Mouse (Mus musculus) forebrain, postnatal 0 days (tissue): ENCODE measurements around the gene Slc25a13. TPM values are rescaled to one million over a fixed set of nuclear protein-coding genes. Genes with fewer than 3 reads are reported as not detected.

Experiments
- ATAC-seq: fragments of 200-750 bp; cut with Nextera tagmentation; 2 replicates; pipeline ENCODE4 v1.8.0; 2017; ENCODE audit warnings: mild to moderate bottlenecking, moderate library complexity
- DNase-seq: peaks from one replicate; pipeline ENCODE4 v3.0.0-alpha.2; 2015
- H3K27ac ChIP-seq: fragments of 300-500 bp; sonication (generic); 2 replicates; pipeline ENCODE4 v1.5.1; 2014; ENCODE audit warnings: low read depth, mild to moderate bottlenecking, antibody characterized with exemption, low read length, moderate library complexity, mixed read lengths
- H3K27me3 ChIP-seq: fragments of 300-500 bp; sonication (generic); 2 replicates; pipeline ENCODE4 v1.6.1; 2014; ENCODE audit warnings: mild to moderate bottlenecking, low read length, mixed read lengths; ENCODE audit not compliant: insufficient read depth
- H3K36me3 ChIP-seq: fragments of 300-500 bp; sonication (generic); 2 replicates; pipeline ENCODE4 v1.6.1; 2014; ENCODE audit warnings: mild to moderate bottlenecking, moderate library complexity; ENCODE audit not compliant: insufficient read depth
- H3K4me1 ChIP-seq: fragments of 300-500 bp; sonication (generic); 2 replicates; pipeline ENCODE4 v1.6.1; 2014; ENCODE audit warnings: antibody characterized with exemption; ENCODE audit not compliant: insufficient read depth
- H3K4me2 ChIP-seq: fragments of 300-500 bp; sonication (generic); 2 replicates; pipeline ENCODE4 v1.6.1; 2014; ENCODE audit warnings: low read depth, mild to moderate bottlenecking, moderate library complexity
- H3K4me3 ChIP-seq: fragments of 300-500 bp; sonication (generic); 2 replicates; pipeline ENCODE4 v1.5.1; 2014; ENCODE audit warnings: low read depth, low read length, mixed read lengths
- H3K9ac ChIP-seq: fragments of 300-500 bp; sonication (generic); 2 replicates; pipeline ENCODE4 v1.6.1; 2014; ENCODE audit warnings: mild to moderate bottlenecking
- H3K9me3 ChIP-seq: fragments of 300-500 bp; sonication (generic); 2 replicates; pipeline ENCODE4 v1.6.1; 2016; ENCODE audit warnings: low read length
- CTCF ChIP-seq: sonication (generic); IDR thresholded peaks from 2 replicates; pipeline ENCODE4 v1.5.1; 2016; ENCODE audit warnings: antibody characterized with exemption, control low read depth, low read depth
- WGBS: fragments of 180-500 bp; shearing (Covaris S2); extraction: QIAGEN DNeasy Blood & Tissue Kit; methylation state at CpG from one replicate; pipeline ENCODE4 v1.1.7; 2014; 5-methylcytosine and 5-hydroxymethylcytosine counted together
- polyA plus RNA-seq: library from polyadenylated mRNA; unstranded; fragments of >200 nt; fragmentation: Nextera tagmentation; extraction: Ambion mirVana; gene quantifications from 2 replicates; pipeline ENCODE4 v1.2.1, GENCODE M21; 2015
- total RNA-seq: library from RNA; depleted of rRNA; stranded (reverse); fragments of >200 nt; gene quantifications from 2 replicates; pipeline ENCODE4 v1.2.3, GENCODE M21; 2014

Gene Slc25a13
- total and polyA plus RNA-seq, 2 experiments from 2014 or later = 3.1 to 5.2 TPM

DNA sequence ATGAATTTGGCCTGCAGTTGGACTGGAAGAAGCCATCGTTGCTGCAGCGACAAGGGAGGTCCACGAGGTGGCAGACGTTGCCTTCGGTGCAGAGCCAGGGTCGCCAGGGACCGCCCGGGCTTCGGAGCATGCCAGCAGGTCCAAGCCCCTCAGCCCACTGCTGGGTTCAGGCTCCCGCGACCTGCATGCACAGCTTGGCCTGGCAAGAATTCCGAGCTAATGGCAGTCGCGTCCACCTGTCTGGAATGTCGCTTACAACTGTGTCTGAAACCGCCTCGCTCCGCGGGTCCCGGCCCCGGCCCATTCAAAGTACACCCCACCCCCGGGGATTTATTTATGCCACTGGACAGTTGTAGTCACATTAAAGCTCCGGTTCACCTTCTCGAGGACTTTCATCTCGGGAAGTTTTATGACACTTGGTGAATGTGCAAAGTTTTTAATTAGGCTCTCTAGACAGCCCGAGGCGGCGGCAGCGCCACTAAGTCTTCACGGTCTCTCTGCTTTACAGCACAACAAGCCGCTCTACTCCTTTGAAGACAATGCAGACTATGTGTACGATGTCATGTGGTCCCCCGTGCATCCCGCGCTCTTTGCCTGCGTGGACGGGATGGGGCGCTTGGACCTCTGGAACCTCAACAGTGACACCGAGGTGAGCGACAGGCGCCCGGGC, 211.1 kb downstream of the Slc25a13 start:
- Histone ChIP-seq H3K27ac (peak overlapping the region; percentile 72), H3K9me3 (no peaks in the 10 kb centered on the region), H3K27me3 (no peaks in the 10 kb centered on the region), H3K9ac (peak overlapping the region; percentile 46), H3K36me3 (no peaks in the 10 kb centered on the region), H3K4me2 (peak overlapping the region; percentile 94), H3K4me1 (0 out of 2 replicates have a peak, but pooled peaks cover 2% of the 10 kb centered on the region), H3K4me3 (peak overlapping the region; percentile 55)
- peak; percentile 90 for DNase-seq
- peak; percentile 92 for ATAC-seq
- 3% methylated on average over 42 of the region's 42 CpGs for WGBS
- TF ChIP-seq CTCF = peak; percentile 97

DNA sequence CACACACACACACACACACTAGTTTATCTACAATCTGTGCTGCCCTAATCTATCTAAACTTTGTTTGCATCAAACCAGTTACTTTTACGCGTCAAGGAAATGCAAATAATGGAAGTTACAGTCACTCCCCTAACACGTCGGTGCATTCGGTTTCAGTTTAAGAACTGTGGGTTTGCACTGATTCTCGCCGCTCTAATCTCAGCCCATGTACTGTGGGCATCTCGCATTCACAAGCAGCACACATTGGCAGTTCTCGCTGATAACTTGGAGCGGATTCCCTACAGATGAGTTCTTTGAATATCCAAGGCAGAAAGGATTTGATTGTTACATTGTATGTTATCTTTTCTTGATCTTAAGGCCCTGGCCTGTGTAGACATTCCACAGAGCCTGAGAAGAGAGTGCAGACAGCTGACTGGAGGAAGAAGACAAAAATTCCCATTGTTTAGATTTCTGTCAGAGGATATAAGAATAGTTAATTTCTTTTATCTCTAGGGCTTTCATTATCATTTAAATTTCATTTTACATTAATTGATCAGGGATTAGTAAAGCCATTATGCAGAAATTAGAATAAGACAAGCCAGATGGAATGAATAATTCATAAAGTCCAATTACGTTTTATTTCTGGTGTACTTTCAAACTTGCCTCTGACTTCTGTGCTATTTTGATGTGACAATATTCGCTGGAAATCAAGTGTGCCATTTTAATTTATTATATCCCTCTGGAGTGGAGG, 212.1 kb downstream of the Slc25a13 start:
- Histone ChIP-seq H3K27ac (0 out of 2 replicates have a peak overlapping the region, but pooled peaks have one; percentile 72), H3K27me3 (no peaks in the 10 kb centered on the region), H3K9me3 (no peaks in the 10 kb centered on the region), H3K4me1 (0 out of 2 replicates have a peak, but pooled peaks cover 2% of the 10 kb centered on the region), H3K4me2 (peak overlapping the region; percentile 94), H3K4me3 (no peak overlapping the region), H3K9ac (peak overlapping the region; percentile 46; the same call in 1 of the 2 replicates), H3K36me3 (no peaks in the 10 kb centered on the region)
- no peak for TF ChIP-seq CTCF
- 19% methylated on average over 12 of the region's 12 CpGs for WGBS
- ATAC-seq (peak; percentile 47; the same call in 1 of the 2 replicates), DNase-seq (peak; percentile 33)

DNA sequence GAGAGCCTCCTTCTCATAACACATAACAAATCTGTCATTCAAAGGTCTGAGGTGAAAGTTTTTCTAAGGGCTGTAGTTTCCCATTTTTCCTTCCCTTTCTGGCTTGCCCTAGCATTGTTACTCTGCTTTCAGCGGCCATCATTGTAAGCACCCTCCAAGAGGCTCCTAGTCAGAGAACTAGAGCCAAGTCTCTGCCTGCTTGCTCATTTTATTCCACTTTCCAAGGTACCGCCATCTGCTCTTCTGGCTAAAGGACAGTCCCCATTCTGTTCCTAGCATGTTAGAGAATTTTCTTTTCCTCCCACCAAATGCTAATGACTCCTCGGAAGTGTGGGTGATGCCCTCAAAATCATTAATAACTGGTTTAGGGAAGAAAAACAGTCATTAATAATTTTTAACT, 214.9 kb downstream of the Slc25a13 start:
- DNase-seq (peak; percentile 45), ATAC-seq (no peak)
- WGBS = 27% methylated on average over 3 of the region's 3 CpGs
- Histone ChIP-seq H3K4me2 (no peak overlapping the region), H3K4me1 (0 out of 2 replicates have a peak, but pooled peaks cover 2% of the 10 kb centered on the region), H3K9me3 (no peaks in the 10 kb centered on the region), H3K36me3 (no peaks in the 10 kb centered on the region), H3K4me3 (no peak overlapping the region), H3K27ac (no peak overlapping the region), H3K27me3 (no peaks in the 10 kb centered on the region), H3K9ac (no peak overlapping the region)
- TF ChIP-seq CTCF = no peak

DNA sequence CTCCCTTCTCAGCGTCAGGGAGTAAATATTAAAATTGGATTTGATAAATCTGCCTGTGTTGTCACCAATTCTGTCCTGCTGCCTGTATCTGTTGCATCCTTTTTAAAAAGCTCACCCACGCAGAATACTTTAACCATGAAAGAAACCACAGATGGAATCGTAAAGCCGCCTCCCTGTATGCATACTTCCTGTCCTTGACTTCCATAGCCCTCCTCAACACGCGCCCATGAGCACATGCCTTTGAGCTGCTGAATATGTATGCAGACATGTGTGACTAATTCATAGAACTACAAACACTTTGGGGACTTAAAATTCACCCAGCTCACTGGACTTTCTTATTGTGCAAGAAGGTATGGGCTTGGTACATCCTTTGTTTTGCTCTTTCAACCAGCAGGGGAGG, 219.4 kb downstream of the Slc25a13 start:
- no peaks in the 10 kb centered on the region for H3K27me3 ChIP-seq
- H3K4me1 ChIP-seq = no peaks in the 10 kb centered on the region; the same call in 1 of the 2 replicates
- TF ChIP-seq CTCF = no peak
- 44% methylated on average over 6 of the region's 6 CpGs for WGBS
- no peaks in the 10 kb centered on the region for H3K36me3 ChIP-seq
- no peak for ATAC-seq
- no peak overlapping the region for H3K4me2 ChIP-seq
- no peak overlapping the region for H3K9ac ChIP-seq
- no peak overlapping the region for H3K4me3 ChIP-seq
- no peaks in the 10 kb centered on the region for H3K9me3 ChIP-seq
- H3K27ac ChIP-seq = no peak overlapping the region
- no peak for DNase-seq

DNA sequence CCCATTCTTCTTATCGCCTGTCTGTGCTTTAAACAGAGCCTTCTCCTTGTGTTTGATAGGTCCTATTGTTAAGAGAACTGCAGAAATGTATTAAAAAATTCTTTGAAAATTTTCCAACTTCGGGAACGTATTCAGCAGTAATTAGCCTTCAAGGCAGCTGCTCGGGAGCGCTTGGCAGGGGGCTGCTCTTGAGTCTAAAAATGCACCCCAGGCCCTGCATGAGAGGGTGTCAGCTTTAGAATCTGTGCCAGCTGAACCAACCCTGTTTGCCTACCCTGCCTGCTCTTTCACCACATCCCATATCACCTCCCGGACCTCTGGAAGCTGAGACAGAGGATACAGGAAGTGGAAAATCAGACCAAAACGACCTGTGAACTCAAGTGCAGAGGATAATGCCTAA, 223.9 kb downstream of the Slc25a13 start:
- peaks cover 10% of the 10 kb centered on the region for H3K4me1 ChIP-seq
- 8% methylated on average over 7 of the region's 7 CpGs for WGBS
- H3K27ac ChIP-seq = peak overlapping the region; percentile 47
- no peak for TF ChIP-seq CTCF
- H3K36me3 ChIP-seq = no peaks in the 10 kb centered on the region
- H3K4me2 ChIP-seq = peak overlapping the region; percentile 41; the same call in 1 of the 2 replicates
- DNase-seq = peak; percentile 57
- peak; percentile 72 for ATAC-seq
- no peak overlapping the region for H3K4me3 ChIP-seq
- no peaks in the 10 kb centered on the region for H3K27me3 ChIP-seq
- no peak overlapping the region for H3K9ac ChIP-seq
- H3K9me3 ChIP-seq = no peaks in the 10 kb centered on the region

DNA sequence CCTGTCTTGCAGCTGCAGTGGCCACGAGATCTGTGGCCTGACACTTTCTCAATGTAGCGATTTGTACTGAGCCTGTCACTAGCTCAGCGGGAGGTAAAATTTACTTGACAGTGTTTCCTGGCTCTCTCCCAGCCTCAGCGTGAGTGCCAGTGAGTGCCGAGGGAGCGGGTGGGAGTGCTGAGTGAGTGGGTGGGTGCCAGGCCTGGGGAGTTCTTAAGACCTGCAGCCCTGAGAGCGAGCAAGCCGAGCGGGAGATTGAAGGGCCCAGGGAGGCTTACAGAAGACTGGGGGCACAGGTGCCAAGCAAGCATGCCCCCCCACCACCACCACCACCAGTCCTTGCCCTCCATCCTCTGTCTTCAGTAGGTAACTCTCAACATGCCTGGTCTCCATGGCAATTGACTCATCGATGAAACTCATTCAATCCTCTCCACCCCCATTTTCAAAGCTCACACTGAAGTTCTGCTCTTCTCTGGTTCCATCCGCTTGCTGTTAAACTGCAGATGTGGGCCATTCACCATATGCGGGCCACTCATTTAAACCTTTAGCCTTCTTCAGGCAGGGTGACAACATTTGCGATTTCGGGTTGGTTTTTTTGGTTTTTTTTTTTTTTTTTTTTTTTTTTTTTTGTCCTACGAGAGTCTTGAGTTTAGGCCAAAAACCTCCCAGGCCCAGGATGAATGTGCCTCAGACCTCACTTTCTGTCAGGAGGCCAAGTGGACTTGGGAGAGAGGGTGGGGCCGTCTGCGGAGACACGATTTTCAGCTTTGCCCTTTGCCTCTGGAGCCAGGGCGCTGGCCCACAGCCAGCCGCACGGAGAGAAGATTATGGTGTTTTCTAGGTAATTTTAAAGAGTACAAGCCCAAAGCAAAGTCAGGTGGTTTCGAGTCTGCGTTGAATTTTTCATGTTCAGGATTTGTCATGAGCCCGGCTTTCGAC, 224.9 kb downstream of the Slc25a13 start:
- H3K27ac ChIP-seq = peak overlapping the region; percentile 58
- peak overlapping the region; percentile 41 for H3K4me2 ChIP-seq
- TF ChIP-seq CTCF = no peak

More for the DNA sequence above, 224.9 kb downstream of the Slc25a13 start:
- 14% methylated on average over 25 of the region's 25 CpGs for WGBS
- H3K27me3 ChIP-seq = no peaks in the 10 kb centered on the region
- H3K36me3 ChIP-seq = no peaks in the 10 kb centered on the region
- H3K9ac ChIP-seq = peak overlapping the region; percentile 25; the same call in 1 of the 2 replicates
- H3K4me3 ChIP-seq = 0 out of 2 replicates have a peak overlapping the region, but pooled peaks have one; percentile 12
- ATAC-seq (peak; percentile 50), DNase-seq (peak; percentile 76)
- no peaks in the 10 kb centered on the region for H3K9me3 ChIP-seq
- H3K4me1 ChIP-seq = peaks cover 10% of the 10 kb centered on the region
